Mouse (Mus musculus): ENCODE data around the gene Ddx25.

The Ddx25 gene

DNA sequence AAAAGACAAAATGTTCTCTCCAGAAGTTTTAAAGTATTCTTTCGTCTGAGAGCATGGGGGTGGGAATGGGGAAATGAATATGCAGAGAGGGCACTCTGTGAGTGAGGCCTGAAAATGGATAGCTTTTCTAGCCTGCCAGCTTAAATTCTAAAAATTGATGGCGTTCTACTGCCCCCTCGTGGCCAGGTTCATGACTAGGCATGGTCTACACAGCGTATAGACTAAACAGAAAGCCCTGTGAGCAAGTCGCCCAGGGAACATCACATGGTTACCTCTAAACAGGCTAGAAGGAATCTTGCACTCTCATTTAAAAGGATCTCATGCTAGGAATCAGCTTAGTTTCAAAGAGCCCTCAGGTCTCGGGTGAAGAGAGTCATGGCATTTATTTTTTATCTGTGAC lies 16.8 kb downstream of the Ddx25 start:
- DNase-seq (ENCODE audit: low read depth, low spot score): peak; percentile 73

GRCm38 (mm10) chr9:35541024-35541423 lies 17.3 kb downstream of the Ddx25 start:
- DNase-seq (ENCODE audit: low read depth, low spot score): no peak

DNA sequence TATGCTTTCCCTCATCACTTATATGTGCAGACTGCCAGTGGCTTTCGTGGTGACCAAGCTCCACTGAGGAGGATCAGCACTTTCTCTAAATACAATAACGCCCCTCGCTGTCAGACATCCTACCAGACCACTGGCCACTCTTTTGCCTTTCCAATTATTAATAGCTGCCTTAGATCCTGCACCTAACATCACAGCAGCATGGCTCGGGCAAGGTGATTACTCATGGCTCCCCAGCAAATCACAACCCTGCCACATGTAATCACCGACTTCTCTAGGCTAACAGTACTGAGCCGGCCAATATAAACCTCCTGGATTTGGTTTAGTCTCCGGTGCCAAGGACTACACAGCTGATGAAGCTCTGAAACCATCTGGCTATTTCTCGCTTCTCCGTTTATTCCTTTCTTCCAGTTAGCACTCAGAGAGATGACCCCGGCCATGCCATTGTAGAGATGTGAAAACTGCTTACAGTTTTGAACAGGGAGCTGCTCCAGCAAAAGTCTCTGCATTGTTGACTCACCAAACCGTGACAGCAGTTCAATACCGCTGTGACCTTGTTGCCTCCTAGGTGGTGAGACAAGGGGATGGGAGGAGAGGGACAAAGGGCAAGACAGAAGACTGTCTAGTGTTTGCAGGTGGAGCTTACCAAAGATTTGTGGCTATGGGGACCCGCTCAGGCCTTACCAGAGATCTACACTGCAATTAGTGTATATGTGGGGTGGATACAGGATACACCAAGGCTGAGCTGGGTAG lies 19.2 kb downstream of the Ddx25 start:
- DNase-seq (ENCODE audit: low read depth, low spot score): no peak

GRCm38 (mm10) chr9:35535876-35536275 lies 22.5 kb downstream of the Ddx25 start:
- DNase-seq (ENCODE audit: low read depth, low spot score): no peak

DNA sequence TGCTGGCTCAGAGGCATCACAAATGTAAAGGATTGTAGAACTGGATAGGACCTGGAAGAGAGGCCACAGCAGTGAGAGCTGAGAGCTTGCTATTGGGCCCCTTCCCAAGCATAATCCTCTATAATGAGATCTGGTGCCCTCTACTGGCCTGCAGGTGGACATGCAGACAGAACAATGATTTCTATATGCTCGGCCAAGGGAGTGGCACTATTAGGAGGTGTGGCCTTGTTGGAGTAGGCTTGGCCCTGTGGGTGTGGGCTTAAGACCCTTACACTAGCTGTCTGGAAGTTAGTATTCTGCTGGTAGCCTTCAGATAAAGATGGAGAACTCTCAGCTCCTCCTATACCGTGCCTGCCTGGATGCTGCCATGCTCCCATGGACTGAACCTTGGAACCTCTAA lies 23.2 kb downstream of the Ddx25 start:
- DNase-seq (ENCODE audit: low read depth, low spot score): peak; percentile 57

- DNase-seq (ENCODE audit: low read depth, low spot score): no peak
Observed at GRCm38 (mm10) chr9:35533266-35533665, 25.1 kb downstream of the Ddx25 start.

DNA sequence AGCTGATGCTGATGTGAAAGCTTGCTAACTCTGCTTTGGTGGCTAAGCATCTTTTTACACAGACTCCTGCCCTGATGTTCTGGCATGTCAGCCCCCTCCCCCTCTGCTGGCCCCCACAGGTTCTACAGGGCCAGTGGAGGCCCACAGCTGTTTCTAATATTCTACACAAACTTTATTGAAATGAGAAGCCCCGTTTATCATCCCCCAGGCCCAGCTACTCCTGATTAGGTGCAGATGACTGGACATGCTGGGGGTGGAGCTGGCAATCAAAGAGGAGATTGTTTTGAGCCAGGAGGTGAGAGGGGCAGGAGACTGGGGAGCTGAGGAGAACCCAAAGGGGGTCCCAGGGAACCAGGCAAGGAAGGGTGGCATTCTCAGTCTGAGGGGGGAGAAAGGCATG lies 28.5 kb downstream of the Ddx25 start:
- no peak for DNase-seq (ENCODE audit: low read depth, low spot score)

GRCm38 (mm10) chr9:35529141-35529540 lies 29.2 kb downstream of the Ddx25 start:
- DNase-seq (ENCODE audit: low read depth, low spot score): no peak

GRCm38 (mm10) chr9:35523941-35524411 lies 34.4 kb downstream of the Ddx25 start:
- peak; percentile 54 for DNase-seq (ENCODE audit: low read depth, low spot score)

DNA sequence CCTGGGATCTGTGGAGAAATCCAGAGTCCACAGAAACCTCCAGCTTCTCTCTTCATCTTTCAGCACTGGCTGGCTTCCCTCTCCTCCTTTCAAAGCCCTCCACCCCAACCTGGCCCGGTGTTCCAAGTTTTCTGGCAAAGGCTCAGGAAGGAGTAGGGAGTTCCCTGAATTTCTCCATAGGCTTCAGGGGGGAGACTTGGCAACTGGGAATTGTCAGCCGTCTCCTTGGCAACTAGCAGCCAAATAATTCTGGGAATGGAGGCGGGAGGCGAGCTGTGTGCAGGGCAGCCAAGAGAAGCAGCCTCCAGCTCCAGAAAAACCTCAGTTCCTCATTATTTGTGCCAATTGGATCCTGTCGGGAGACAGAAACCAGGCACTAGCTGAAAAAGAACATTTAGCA lies 34.8 kb downstream of the Ddx25 start:
- DNase-seq (ENCODE audit: low read depth, low spot score): no peak

- no peak for DNase-seq (ENCODE audit: low read depth, low spot score)
Observed at GRCm38 (mm10) chr9:35522821-35523515, 35.4 kb downstream of the Ddx25 start.

DNA sequence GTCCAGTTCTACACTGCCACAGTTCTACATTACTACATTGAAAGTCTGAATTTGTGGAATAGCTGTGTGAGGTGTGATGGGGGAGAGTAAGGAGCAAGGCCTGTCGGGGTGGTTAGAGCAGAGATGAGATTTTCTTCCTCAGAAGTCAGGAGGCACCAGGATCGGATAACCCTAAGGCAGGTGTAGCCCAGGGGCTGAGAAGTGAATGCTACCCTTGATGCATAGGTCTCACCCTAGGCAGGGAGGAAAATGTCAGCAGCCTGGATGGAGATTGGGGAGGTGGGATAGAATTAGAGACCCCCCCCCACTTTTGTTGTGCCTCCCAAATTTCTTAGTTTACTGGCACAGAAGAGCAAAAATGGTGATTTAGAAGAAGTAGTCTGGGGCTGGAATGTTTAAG lies 36.1 kb downstream of the Ddx25 start:
- no peak for DNase-seq (ENCODE audit: low read depth, low spot score)

GRCm38 (mm10) chr9:35520631-35521348 lies 37.5 kb downstream of the Ddx25 start:
- no peak for DNase-seq (ENCODE audit: low read depth, low spot score)

DNA sequence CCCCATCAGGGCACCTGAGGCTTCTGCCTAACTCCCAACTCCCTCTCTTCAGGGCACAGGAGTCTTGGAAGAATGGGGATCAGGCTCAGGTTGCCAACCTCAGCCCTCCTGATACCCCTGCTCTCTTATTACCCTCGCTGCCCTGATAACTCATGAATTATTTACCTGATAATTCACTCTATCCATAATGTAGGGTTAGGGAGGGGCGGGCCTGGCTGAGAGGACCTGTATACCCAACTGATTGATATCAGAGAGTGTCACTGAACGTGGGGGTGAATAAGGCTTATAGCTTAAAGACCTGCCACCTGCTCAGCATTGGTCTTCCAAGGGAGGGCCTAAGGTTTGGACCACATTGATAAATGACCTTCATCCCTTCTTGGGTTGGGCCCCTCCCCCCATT lies 40.2 kb downstream of the Ddx25 start, which contains the start of gene Gm1113:
Gene Gm1113, minus strand, starts transcription at position 101 of the 400 bp plus-strand sequence.
- no peak for DNase-seq (ENCODE audit: low read depth, low spot score)

GRCm38 (mm10) chr9:35516711-35517110 lies 41.6 kb downstream of the Ddx25 start:
- DNase-seq (ENCODE audit: low read depth, low spot score): no peak

DNA sequence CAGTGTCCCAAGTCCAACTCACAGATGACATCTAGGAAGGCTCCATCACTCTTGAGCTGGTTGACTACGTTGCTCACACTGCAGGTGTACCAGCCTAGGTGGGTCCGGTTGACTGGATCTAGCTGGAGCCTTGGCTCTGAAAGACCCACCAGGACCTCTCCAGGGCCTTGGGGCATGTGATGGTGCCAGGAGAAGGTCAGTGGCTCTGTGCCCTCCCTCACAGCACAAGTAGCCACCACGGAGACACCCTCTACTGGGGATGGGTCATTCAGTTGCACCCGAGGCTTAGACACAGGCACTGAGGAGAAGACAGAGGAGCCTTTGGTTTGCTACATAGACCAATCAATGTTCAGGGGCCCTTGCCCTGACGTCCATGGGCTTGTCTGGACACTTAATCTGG lies 42.1 kb downstream of the Ddx25 start:
- no peak for DNase-seq (ENCODE audit: low read depth, low spot score)

DNA sequence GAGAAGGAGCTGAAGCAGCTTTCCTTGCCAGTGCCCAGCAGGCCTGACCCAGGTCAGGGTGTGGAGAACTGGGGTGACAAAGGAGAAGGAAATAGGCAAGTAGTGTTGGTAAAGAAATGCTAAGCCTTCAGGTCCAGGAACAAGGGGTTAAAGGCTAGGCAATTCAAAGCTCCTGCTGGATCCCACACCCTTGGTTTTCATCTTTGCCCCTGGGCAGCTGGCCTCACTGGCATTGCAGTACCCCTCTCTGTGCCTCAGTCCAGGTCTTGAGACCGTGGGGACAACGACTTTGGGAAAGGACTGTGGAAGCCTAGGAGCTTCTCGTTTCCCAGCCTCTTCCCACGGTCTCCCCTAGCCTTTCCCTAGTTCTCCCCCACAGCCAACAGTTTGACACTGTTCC lies 44.4 kb downstream of the Ddx25 start:
- DNase-seq (ENCODE audit: low read depth, low spot score): no peak

GRCm38 (mm10) chr9:35508234-35508633 lies 50.1 kb downstream of the Ddx25 start:
- DNase-seq (ENCODE audit: low read depth, low spot score): no peak

- DNase-seq (ENCODE audit: low read depth, low spot score): no peak
Observed at GRCm38 (mm10) chr9:35502361-35503000, 55.8 kb downstream of the Ddx25 start.

DNA sequence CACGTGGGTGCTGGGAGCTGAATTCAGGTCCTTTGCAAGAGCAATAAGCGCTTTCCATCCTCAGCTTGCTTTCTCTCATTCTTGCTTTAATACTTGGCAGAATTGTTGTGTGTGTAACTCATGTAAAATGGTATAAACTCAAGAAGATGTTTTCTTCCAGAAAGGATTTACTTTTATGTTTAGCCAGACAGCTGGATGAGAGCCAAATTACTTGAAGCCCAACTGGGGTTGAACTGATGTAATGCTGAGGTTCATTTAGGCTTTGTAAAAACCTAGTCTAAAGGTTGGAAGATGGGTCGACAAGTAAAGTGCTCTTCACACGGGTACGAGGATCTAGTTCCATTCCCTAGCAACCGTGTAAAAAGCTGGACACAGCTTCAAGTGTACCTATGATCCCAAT lies 58.4 kb downstream of the Ddx25 start:
- DNase-seq (ENCODE audit: low read depth, low spot score): no peak

DNA sequence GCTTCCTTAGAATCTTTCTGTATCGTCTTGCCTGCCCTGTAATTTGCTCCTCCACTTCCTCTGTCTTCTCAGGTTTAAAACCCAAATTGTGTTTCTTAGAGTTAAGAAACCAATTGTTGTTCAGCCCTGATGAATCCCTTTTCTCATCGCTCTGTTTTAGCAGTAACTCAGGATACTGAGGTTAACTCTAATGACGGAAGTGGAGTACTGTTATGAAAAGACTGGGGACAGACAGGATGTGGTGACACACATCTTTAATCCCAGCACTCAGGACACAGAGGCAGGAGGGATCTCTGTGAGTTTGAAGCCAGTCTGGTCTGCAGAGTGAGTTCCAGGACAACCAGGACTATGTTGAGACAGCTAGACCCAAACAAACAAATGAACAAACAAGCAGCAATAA lies 62.9 kb downstream of the Ddx25 start:
- no peak for DNase-seq (ENCODE audit: low read depth, low spot score)

DNA sequence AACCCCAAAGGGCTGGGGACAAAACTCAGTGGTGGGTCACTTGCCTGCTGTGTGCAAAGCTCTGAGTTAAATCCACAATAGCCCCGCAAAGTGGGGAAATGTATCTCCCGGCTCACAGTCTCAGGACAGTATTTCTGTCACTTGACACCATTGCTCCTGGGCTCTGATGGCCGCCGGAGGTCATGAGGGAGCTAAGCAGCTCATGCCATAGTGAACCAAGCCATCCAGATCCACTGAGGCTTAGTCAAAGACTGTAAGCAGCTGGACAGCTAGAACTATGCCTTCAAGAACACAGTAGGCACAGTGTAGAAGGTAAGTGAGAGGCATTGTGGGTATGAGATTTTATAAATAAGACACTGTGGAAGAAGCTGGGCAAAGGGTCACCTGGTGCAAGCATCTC lies 63.4 kb downstream of the Ddx25 start:
- DNase-seq (ENCODE audit: low read depth, low spot score): no peak

Measured in retina, postnatal 7 days (tissue).